Mouse (Mus musculus): Measurements from ENCODE around the gene Pnmal1. TPM values are rescaled to one million over a fixed set of nuclear protein-coding genes. Genes with fewer than 3 reads are reported as not detected.

Pnmal1 gene
- total RNA-seq, 2 experiments from 2014 or later: not detected

- peak; percentile 100 for DNase-seq
Measured at GRCm38 (mm10) chr7:16924037-16924834, 35.2 kb upstream of the Pnmal1 start, which contains the start of gene Calm3. Calm3 (minus strand) TSS chr7:16924114.

- no peak for DNase-seq
Measured at GRCm38 (mm10) chr7:16928341-16928740, 31.1 kb upstream of the Pnmal1 start.

DNA sequence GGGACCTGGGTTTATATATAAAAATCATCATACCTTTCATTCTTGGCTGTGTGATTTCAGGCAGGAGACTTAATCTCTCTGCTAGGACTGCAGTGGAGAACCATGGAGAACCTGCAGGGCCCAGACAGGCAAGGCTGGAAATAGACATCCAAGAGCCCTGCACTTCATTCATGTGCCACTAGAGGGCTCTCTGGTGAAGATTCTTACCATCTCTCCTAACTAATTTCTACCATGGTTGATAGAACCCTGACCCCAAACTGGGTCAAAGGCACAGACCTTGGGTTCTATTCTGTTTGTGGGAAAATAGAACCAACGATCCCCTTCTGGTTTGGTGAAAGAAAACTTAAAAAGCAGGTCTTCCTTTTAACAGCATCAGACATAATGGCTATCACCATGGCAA is 28.6 kb upstream of the Pnmal1 start:
- DNase-seq: peak; percentile 63 to 88

- DNase-seq: peak; percentile 82 to 94
Measured at GRCm38 (mm10) chr7:16931968-16932627, 27.4 kb upstream of the Pnmal1 start.

DNA sequence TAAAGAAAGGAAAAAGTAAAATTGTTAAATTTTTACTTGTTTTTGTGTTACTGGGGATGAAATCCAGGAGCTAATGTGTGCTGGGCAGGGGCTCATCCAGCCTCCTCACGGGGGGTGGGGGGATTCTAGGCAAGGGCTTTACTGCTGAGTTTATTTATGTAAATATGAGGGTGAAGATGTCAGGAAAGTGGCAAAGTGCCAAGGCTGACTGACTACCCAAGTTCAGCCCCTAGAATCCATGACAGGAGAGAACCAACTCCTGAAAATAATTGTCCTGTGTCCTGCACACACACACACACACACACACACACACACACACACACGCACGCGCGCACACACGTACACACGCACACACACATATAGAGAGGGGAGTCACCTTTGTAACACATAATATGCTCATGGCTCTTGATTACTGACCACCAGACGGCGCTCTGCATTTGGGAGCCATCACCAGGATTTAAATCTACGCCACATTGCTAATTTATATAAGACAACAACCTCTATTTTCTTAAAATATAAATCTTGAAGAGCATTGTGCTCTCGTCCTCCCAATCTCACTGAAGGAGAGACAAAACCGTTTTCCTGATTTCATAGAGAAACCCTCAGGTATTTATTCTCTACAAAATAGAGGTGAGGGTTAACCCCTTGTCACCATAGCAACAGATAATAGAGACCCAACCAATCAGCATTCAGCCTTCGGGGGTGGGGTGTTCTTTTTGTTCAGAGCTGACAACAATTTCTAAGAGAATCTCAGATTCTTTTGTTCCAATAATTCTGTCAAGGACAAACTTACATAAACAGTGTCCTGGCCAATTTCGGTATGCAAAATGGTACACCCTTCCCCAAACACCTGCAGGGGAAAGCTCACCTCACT is 26.5 kb upstream of the Pnmal1 start:
- peak; percentile 37 to 74 for DNase-seq

DNA sequence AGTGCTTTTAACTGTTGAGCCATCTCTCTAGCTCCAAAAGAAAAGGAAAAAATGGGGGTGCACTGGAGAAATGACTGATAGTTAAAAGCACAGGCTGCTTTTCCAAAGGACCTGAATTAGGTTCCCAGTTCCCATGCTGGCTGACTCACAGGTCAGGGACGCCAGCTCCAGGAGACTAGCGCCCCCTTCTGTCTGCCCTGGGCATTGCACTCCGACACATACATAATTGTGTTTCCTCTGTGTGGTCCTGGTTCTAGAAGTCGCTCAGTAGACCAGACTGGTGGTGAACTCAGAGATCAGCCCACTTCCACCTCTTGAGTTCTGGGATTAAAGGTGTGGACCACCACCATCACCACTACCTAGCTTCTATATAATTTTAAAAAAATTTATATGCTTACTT is 22.2 kb upstream of the Pnmal1 start:
- no peak for DNase-seq

GRCm38 (mm10) chr7:16938117-16938791 is 21.2 kb upstream of the Pnmal1 start:
- no peak for DNase-seq

- peak; percentile 40 to 63 for DNase-seq
Measured at GRCm38 (mm10) chr7:16940292-16940691, 19.2 kb upstream of the Pnmal1 start.

- no peak for DNase-seq
Measured at GRCm38 (mm10) chr7:16942861-16943260, 16.6 kb upstream of the Pnmal1 start.

DNA sequence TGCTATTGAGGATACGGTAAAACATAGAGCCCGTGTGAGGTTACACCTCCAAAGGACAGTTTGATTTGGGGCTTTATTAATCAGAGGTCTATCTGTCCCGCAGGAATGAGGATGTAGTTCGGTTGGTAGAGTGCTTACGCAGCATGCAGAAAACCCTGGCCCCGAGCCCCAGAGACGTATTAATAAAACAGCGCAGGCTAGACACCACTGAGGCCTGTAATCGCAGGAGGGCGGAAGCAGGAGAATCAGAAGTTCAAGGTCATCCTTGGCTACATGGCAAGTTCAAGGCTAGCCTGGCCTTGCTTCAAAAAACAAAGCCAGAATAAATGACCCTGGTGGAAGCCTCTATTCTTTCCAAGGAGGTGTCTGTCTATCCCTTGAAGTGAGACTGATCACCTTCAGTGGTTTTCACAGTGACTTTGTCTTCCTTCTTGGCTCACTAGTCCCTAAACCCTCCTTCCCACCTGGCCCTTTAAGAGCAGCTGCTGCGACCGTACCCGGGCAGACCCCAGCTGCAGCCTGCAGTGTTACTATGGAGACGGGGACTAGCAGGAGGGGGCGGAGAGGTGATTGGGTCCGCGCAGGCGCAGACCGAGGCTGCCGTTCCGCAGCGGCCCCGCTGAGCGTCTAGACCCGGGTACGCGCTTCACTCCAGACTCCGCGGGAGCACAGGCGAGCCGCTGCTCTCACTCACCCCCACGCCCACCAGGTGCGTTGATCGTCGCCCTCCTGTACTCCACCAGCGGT is 15.2 kb upstream of the Pnmal1 start, which contains the start of gene Pnmal2:
TSS of gene Pnmal2 (plus strand) at position 622 of the 747 bp plus-strand sequence.
- DNase-seq: peak; percentile 79 to 83

DNA sequence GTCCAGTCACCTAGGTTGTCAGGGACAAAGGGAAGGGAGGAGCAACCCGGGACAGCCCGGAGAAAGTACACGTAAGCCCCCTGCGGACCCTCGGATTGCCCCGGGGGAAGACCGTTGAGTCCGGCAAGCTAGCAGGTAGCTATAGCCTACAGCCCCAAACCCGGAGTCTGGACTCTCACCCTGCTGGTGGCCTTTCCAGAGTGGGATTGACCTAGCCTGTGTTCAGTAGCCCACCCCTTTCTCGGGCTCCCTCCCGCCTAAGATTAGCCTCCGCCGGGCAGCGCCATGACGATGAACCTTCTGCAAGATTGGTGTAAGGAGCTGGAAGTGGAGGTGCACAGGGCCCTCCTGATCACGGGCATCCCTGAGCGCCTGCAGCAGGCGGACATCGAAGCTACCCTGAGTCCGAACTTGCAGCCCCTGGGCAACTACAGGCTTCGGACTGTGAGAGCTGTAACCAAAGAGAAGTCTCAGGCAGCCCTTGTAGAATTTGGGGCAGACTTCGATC is 14.6 kb upstream of the Pnmal1 start:
- DNase-seq: no peak

- peak in 1 of 2 experiments; percentile 20 for DNase-seq
Measured at GRCm38 (mm10) chr7:16945419-16945818, 14.1 kb upstream of the Pnmal1 start.

DNA sequence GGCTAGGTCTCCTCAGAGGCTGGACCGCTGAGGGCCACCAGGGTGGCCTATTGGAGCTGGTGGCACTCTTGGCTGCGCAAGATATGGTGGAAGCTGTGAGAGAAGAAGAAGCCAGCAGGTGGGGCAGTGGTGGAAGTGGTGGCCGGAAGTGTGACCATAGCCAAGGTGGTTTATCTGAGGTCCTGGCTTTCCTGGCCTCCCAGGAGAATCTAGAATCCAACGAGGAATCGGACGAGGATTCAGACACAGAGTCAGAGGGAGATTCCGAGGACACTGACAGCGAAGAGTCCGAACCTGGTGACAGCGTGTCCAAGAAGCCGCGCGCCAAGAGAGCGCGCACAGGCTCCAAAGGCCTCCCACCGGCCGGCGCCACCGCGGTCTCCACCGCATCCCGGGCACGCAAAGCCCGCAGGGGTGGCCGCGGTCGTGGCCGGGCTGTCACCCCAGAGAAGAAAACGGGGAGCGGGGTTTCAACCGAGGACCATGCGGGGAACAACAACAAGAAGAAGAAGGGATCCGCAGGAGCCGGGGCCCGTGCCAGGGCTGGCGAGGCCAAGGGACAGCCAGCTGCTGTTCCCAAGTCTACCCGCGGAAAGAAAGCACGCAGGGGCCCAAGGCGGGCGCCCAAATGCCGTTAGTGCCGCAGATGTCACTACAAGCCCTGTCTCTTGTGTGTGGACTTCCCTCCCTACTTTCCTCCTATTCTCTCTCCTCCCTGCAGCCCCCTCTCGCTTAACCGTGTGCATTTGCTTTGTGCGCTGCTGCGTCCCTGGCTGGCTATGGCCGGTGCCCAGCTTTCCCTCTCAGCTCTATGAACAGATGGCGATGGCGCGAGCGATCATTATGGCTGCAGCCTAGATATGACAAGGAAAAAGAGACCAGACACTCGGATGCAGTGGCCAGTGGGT is 12.8 kb upstream of the Pnmal1 start:
- peak; percentile 22 to 51 for DNase-seq

GRCm38 (mm10) chr7:16947349-16947895 is 12.1 kb upstream of the Pnmal1 start:
- DNase-seq: peak; percentile 37 to 50

DNA sequence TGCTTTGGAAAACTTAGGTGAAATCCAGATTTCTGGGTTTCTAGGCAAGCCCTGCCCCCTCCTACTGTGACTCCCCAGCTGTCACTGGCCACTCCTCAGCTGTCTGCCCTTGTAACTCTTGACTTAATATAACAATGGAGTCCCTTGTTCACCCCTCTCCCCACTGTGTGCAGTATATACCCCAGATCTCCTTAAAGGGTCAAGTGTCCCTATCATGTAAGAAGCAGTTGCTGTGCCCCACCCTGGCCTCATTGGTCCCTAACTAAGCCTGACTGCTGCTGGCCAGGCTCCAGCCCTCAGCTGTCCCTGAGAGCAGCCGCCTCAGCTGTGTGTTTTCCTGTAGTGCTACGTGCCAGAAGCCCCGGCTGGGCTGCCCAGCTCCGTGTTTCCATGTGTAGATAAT is 11.5 kb upstream of the Pnmal1 start:
- peak; percentile 60 to 67 for DNase-seq

DNA sequence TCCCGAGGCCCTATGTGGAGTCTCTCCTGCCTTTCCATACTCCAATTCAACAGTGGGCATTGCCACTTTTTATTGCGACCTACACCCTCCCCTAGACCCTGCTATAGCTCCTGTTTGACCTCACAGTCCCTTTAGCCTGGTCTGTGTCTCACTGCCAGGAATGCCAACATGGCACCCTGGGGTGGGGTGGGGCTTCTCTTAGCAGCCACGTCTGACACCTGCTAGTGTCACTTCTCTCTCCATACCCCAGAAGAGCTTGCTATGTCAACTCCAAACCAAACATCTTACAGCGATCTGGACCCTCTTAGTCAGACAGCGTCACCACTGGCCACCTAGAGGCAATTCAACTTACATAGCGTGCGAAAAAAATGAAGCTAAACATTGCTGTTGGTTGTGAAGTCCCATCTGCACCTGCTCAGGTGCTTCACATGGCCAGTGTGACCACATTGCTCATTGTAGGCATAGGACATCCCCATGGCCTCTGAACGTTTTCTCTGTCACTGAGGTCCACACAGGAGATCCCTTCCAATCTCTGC is 10.5 kb upstream of the Pnmal1 start:
- no peak for DNase-seq

- DNase-seq: peak; percentile 59 to 84
Measured at GRCm38 (mm10) chr7:16949908-16950841, 9.3 kb upstream of the Pnmal1 start.

All from heart, adult 18-20 months (tissue).